15 mouse cellular contexts compared by ENCODE assay signal in genomic region chr14:49007979-49008378, GRCm38 (mm10). TPM values are rescaled to one million over a fixed set of nuclear protein-coding genes. Genes with fewer than 3 reads are reported as not detected.
DNase-seq lines count a peak whose midpoint lies in the region; ATAC-seq and TF ChIP-seq lines count a peak whose summit lies in the region.
"Had no signal": no experiment of that assay in that cellular context is flagged by ENCODE, and none has a peak within 500 bp of the region (broad histone marks: within the 10 kb centered on the region; RNA-seq: fewer than 3 reads in every experiment).

No protein-coding gene starts in this region.

- H3K9ac ChIP-seq in lung, embryonic 16.5 days (ENCODE audit: low read length) = no peak overlapping the region
- H3K9ac ChIP-seq: embryonic facial prominence, embryonic 15.5 days; forebrain, embryonic 12.5 days; stomach, embryonic 15.5 days had no signal

- H3K4me2 ChIP-seq in lung, embryonic 16.5 days (ENCODE audit: low read depth, low read length) = no peak overlapping the region
- H3K4me2 ChIP-seq: embryonic facial prominence, embryonic 15.5 days; forebrain, embryonic 12.5 days; stomach, embryonic 15.5 days had no signal

- TF ChIP-seq CTCF in gastrocnemius, adult 2 months (IDR thresholded peaks at IDR 0.05) = peak; percentile 44
- TF ChIP-seq CTCF in E14TG2a.4 (conservative IDR thresholded peaks at IDR 0.05; ENCODE audit: low read length) = peak; percentile 41

- ATAC-seq in lung, embryonic 16.5 days (ENCODE audit: low read depth) = no peak

- no peak overlapping the region for H3K4me3 ChIP-seq in gastrocnemius, adult 2 months
- no peak overlapping the region for H3K4me3 ChIP-seq in lung, embryonic 16.5 days (ENCODE audit: low read length)
- no peak overlapping the region for H3K4me3 ChIP-seq in E14TG2a.4 (replicated peaks; ENCODE audit: low read length)
- H3K4me3 ChIP-seq: embryonic facial prominence, embryonic 15.5 days; forebrain, embryonic 12.5 days; megakaryocyte, embryonic 14.5 days; stomach, embryonic 15.5 days had no signal

- H3K36me3 ChIP-seq in lung, embryonic 16.5 days (ENCODE audit: control insufficient read depth, insufficient read depth, low read length) = no peaks in the 10 kb centered on the region
- no peaks in the 10 kb centered on the region for H3K36me3 ChIP-seq in E14TG2a.4 (ENCODE audit: insufficient read depth, low read length)
- H3K36me3 ChIP-seq: embryonic facial prominence, embryonic 15.5 days; stomach, embryonic 15.5 days had no signal

- WGBS in lung, embryonic 16.5 days = 86% methylated on average over 2 of the region's 2 CpGs

- DNase-seq in gastrocnemius, adult 2 months = no peak
- no peak for DNase-seq in gastrocnemius, adult 18-20 months (ENCODE audit: low spot score)
- no peak for DNase-seq in lung, postnatal 36 days
- DNase-seq in naive thymus-derived CD4-positive, alpha-beta T cell, adult 2 months (ENCODE audit: low read depth) = peak; percentile 13
- DNase-seq in right cerebral cortex, postnatal 25 days = no peak
- DNase-seq: adrenal gland, postnatal 25 days; gastrocnemius, postnatal 10 days; kidney, postnatal 36 days; layer of hippocampus, postnatal 36 days had no signal

- no peak overlapping the region for H3K27ac ChIP-seq in gastrocnemius, adult 2 months
- H3K27ac ChIP-seq in lung, embryonic 16.5 days (ENCODE audit: low read length) = peak overlapping the region; percentile 43; the same call in 1 of the 2 replicates
- H3K27ac ChIP-seq: embryonic facial prominence, embryonic 15.5 days; forebrain, embryonic 12.5 days; stomach, embryonic 15.5 days had no signal

- intact Hi-C loops in gastrocnemius, adult 2 months (cut with DNase I) = no loop called here

- H3K4me1 ChIP-seq in lung, embryonic 16.5 days (replicated peaks; ENCODE audit: control insufficient read depth, insufficient read depth, low read length) = no peaks in the 10 kb centered on the region
- 0 out of 2 replicates have a peak, but pooled peaks cover 3% of the 10 kb centered on the region for H3K4me1 ChIP-seq in E14TG2a.4 (replicated peaks; ENCODE audit: low read depth, low read length)
- H3K4me1 ChIP-seq: embryonic facial prominence, embryonic 15.5 days; forebrain, embryonic 12.5 days; megakaryocyte, embryonic 14.5 days; stomach, embryonic 15.5 days had no signal

- H3K27me3 ChIP-seq in lung, embryonic 16.5 days (ENCODE audit: control insufficient read depth, insufficient read depth, low read depth, low read length) = no peaks in the 10 kb centered on the region
- no peaks in the 10 kb centered on the region for H3K27me3 ChIP-seq in E14TG2a.4 (ENCODE audit: insufficient read depth, low read length)
- H3K27me3 ChIP-seq: embryonic facial prominence, embryonic 15.5 days; forebrain, embryonic 12.5 days; megakaryocyte, embryonic 14.5 days; stomach, embryonic 15.5 days had no signal

- no peaks in the 10 kb centered on the region for H3K9me3 ChIP-seq in lung, embryonic 16.5 days (ENCODE audit: control insufficient read depth, low read length)
- H3K9me3 ChIP-seq in E14TG2a.4 (ENCODE audit: low read length) = no peaks in the 10 kb centered on the region
- H3K9me3 ChIP-seq: embryonic facial prominence, embryonic 15.5 days; forebrain, embryonic 12.5 days; megakaryocyte, embryonic 14.5 days; stomach, embryonic 15.5 days had no signal

RNA-seq across cellular contexts. Expression of gene Ap5m1, which starts 57.9 kb away (rescaled TPM):
- 10 to 100 TPM; 10.5 to 10.9 TPM for total RNA-seq in gastrocnemius, adult 2 months (2021)
- 10 to 100 TPM in 1 of 2 experiments, 1 to 10 TPM in 1; 9.9 to 10.2 TPM for total RNA-seq in gastrocnemius, adult 18-20 months (2021)
- 24.3 and 24.7 TPM in 2 replicates for polyA plus RNA-seq in lung, embryonic 16.5 days (2015; fragmentation: Nextera tagmentation; extraction: Ambion mirVana)

RNA-seq across cellular contexts. Expression of gene Exoc5, which starts 58.5 kb away (rescaled TPM):
- total RNA-seq in gastrocnemius, adult 2 months (2021) = 10 to 100 TPM; 19.1 to 21.4 TPM
- total RNA-seq in gastrocnemius, adult 18-20 months (2021) = 10 to 100 TPM; 18.5 to 21.0 TPM
- 38.7 and 43.5 TPM in 2 replicates for polyA plus RNA-seq in lung, embryonic 16.5 days (2015; fragmentation: Nextera tagmentation; extraction: Ambion mirVana)
